Mouse (Mus musculus) embryonic facial prominence, embryonic 11.5 days (tissue): ENCODE measurements at regions not wholly inside any gene's neighbourhood (a gene's known extent, or its start where the extent isn't known, plus 50 kb on each side); places are given as distances from the start of the nearest gene placed in this dataset.

Experiments used
- ATAC-seq: fragments of 200-750 bp; cut with Nextera tagmentation; replicated peaks from 2 replicates; pipeline ENCODE4 v1.8.0; 2017; ENCODE audit warnings: low read depth; ENCODE audit not compliant: insufficient number of reproducible peaks, low FRiP score, low TSS enrichment
- DNase-seq: peaks from one replicate; pipeline ENCODE4 v3.0.0-alpha.2; 2015; ENCODE audit warnings: low spot score
- H3K27ac ChIP-seq: fragments of 300-500 bp; sonication (generic); replicated peaks from 2 replicates; pipeline ENCODE4 v1.5.1; 2014; ENCODE audit warnings: mild to moderate bottlenecking, low read depth, low read length, control low read depth
- H3K27me3 ChIP-seq: fragments of 300-500 bp; sonication (generic); 2 replicates; pipeline ENCODE4 v1.6.1; 2014; ENCODE audit warnings: mild to moderate bottlenecking, low read length, moderate library complexity, mixed read lengths; ENCODE audit not compliant: control insufficient read depth, insufficient read depth
- H3K36me3 ChIP-seq: fragments of 300-500 bp; sonication (generic); replicated peaks from 2 replicates; pipeline ENCODE4 v1.6.1; 2014; ENCODE audit warnings: low read depth, mild to moderate bottlenecking, low read length, moderate library complexity, mixed read lengths; ENCODE audit not compliant: control insufficient read depth, insufficient read depth
- H3K4me1 ChIP-seq: fragments of 300-500 bp; sonication (generic); 2 replicates; pipeline ENCODE4 v1.6.1; 2014; ENCODE audit warnings: low read length, mixed read lengths; ENCODE audit not compliant: control insufficient read depth, insufficient read depth
- H3K4me2 ChIP-seq: fragments of 300-500 bp; sonication (generic); 2 replicates; pipeline ENCODE4 v1.6.1; 2014; ENCODE audit warnings: low read depth, mild to moderate bottlenecking, control low read depth, low read length, moderate library complexity
- H3K4me3 ChIP-seq: fragments of 300-500 bp; sonication (generic); 2 replicates; pipeline ENCODE4 v1.5.1; 2014; ENCODE audit warnings: low read depth, low read length, control low read depth
- H3K9ac ChIP-seq: fragments of 300-500 bp; sonication (generic); replicated peaks from 2 replicates; pipeline ENCODE4 v1.6.1; 2014; ENCODE audit warnings: mild to moderate bottlenecking, control low read depth, low read length
- H3K9me3 ChIP-seq: fragments of 300-500 bp; sonication (generic); replicated peaks from 2 replicates; pipeline ENCODE4 v1.6.1; 2016; ENCODE audit warnings: mild to moderate bottlenecking, low read length, inconsistent platforms, mixed read lengths; ENCODE audit not compliant: control insufficient read depth
- WGBS: fragments of 180-500 bp; shearing (Covaris S2); extraction: QIAGEN DNeasy Blood & Tissue Kit; methylation state at CpG from one replicate; pipeline ENCODE4 v1.1.7; 2014; 5-methylcytosine and 5-hydroxymethylcytosine counted together

DNA sequence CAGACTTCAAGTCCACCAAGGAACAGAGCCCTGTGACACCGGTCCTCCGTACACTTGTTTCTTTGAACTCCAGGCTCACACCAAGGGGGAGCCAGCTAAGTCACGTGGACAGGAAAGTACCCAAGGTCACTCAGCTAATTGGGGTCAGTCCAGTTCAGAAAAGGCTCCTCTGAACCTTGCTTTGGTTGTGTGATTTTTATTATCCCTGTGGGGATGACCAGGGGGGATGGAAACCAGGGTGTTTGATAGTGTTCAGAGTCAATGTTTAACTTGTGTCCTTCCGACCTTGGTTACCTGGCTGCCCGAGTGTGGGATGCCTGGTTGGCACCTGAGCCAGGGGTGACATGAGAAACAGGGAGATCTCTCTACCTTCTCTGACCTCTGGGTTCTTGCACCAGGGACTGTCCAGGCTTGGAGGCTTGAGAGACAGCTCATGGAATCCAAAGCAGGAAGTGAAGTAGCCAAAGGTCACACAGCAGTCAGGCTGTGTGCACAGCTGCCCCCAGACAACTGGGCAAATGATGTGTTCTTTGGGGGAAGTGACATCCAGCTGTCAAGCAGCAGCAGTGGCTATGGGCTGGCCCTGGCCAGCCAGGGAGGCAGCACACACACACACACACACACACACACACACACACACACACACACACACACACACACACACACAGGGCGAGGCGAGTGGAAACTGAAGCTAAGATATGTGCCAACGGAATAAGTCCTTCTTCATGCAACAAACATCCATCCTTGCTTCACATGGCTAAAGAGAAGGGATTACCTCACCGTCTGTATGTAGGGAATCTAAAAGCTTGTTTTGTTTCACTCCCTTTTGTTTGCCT, 250.5 kb upstream of the Zmiz1 start:
- DNase-seq (no peak), ATAC-seq (no peak)
- Histone ChIP-seq H3K9me3 (no peaks in the 10 kb centered on the region), H3K4me3 (no peak overlapping the region), H3K9ac (no peak overlapping the region), H3K4me1 (no peaks in the 10 kb centered on the region), H3K4me2 (no peak overlapping the region), H3K36me3 (no peaks in the 10 kb centered on the region), H3K27ac (no peak overlapping the region), H3K27me3 (no peaks in the 10 kb centered on the region)
- 41% methylated on average over 9 of the region's 9 CpGs for WGBS

DNA sequence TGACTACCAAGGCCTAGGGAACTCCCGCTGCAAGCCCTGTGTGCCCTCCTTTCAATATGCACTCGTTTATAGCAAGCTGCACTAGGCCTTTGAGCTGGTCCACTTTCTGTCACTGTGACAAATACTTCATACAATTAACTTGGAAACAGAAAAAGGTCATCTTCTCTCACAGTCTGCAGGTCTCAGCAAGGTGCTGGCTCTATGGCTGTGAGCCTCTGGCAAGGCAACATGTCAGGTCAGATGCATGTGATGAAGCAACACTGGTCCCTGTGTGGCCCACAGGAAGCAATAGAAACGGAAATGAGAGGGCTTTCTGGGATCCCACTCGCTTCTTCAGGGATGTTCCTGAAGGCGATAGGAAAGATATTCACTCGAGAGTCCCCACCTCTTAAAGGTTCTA, 245.9 kb upstream of the Zmiz1 start:
- no peaks in the 10 kb centered on the region for H3K27me3 ChIP-seq
- no peak overlapping the region for H3K4me3 ChIP-seq
- H3K36me3 ChIP-seq = no peaks in the 10 kb centered on the region
- DNase-seq = no peak
- no peak overlapping the region for H3K27ac ChIP-seq
- H3K9ac ChIP-seq = no peak overlapping the region
- ATAC-seq = no peak
- H3K4me2 ChIP-seq = no peak overlapping the region
- no peaks in the 10 kb centered on the region for H3K9me3 ChIP-seq
- 70% methylated on average over 6 of the region's 6 CpGs for WGBS
- H3K4me1 ChIP-seq = no peaks in the 10 kb centered on the region

DNA sequence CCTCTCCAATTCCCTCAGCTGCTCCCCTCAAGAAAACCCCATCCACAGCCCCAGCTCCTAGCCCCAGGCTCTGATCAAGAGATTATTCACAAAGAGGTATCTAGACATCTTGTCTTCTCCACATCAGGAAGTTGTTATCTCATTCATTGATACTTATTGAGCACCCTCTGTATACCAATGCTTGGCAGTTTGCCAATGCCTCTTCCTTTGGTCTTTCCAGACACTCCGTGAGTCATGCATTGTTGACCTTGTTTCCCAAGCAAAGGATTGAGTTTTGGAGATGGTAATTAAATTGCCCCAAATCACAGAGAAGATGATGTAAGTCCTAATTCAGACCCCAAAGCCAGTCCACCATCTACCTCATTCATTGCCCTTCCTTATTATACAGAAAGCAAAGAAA, 235.9 kb upstream of the Zmiz1 start:
- no peak overlapping the region for H3K9ac ChIP-seq
- H3K4me3 ChIP-seq = no peak overlapping the region
- no peak overlapping the region for H3K27ac ChIP-seq
- no peak for ATAC-seq
- 58% methylated on average over 1 of the region's 1 CpGs for WGBS
- no peak overlapping the region for H3K4me2 ChIP-seq
- H3K27me3 ChIP-seq = no peaks in the 10 kb centered on the region
- no peaks in the 10 kb centered on the region for H3K9me3 ChIP-seq
- no peaks in the 10 kb centered on the region for H3K36me3 ChIP-seq
- peaks cover 12% of the 10 kb centered on the region for H3K4me1 ChIP-seq
- DNase-seq = no peak

DNA sequence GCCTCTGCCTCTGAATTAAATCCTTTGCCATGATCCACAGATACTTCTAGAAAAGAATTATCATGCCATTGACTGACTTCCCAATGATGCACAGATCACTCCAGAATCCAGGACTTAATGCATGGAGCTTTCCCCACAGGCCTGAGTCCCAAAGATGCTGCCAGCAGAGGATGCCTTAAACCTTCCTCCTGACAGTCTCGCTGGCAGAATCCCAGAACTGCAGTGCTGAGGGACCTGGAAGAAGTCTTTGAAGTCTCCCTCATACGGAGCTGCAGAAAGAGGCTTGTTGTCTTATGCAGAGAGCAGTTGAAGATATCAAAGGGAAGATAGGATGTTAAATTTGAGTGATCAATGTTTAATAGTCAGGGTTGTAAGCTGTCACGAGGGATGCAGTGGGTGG, 233.8 kb upstream of the Zmiz1 start:
- Histone ChIP-seq H3K4me1 (peaks cover 18% of the 10 kb centered on the region), H3K27ac (peak overlapping the region; percentile 89; the same call in 1 of the 2 replicates), H3K4me2 (no peak overlapping the region), H3K27me3 (no peaks in the 10 kb centered on the region), H3K9me3 (no peaks in the 10 kb centered on the region), H3K4me3 (no peak overlapping the region), H3K36me3 (no peaks in the 10 kb centered on the region), H3K9ac (no peak overlapping the region)
- ATAC-seq (no peak), DNase-seq (no peak)
- 49% methylated on average over 3 of the region's 3 CpGs for WGBS

DNA sequence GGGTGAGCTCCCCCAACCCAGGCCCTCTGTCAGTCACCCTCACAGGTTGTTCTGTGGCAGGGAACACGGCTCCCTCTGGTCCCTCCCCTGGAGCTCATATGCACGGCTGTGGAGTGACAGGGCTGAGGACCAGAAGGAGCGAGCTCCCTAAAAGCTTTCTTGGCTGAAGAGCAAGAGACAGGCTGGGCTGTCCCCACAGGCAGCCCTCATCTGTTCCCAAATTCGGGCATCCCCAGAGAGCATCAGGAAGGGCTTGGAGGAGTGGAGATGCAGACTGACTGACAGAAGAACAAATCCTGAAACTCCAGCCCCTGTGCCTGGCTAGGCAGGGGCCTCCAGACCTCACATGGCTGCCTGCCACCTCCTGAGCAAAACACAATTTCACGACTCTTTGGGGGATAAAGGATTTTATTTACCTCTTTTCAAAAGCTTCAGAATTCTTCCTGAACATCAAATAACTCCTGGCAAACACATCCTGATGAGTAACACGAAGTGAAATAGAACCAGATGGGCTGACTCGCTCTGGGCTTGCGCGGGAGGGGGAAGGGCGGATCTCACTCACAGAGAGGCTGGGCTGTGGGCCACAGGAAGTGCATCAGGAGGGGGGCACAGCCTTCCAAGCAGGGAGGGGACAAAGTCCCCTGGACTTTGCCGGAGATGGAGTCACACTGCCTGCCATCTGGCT, 232.7 kb upstream of the Zmiz1 start:
- Histone ChIP-seq H3K9ac (0 out of 2 replicates have a peak overlapping the region, but pooled peaks have one; percentile 40), H3K4me1 (peaks cover 18% of the 10 kb centered on the region), H3K27ac (peak overlapping the region; percentile 89), H3K4me3 (no peak overlapping the region), H3K9me3 (no peaks in the 10 kb centered on the region), H3K4me2 (peak overlapping the region; percentile 29), H3K27me3 (no peaks in the 10 kb centered on the region), H3K36me3 (no peaks in the 10 kb centered on the region)
- 6% methylated on average over 11 of the region's 11 CpGs for WGBS
- DNase-seq (peak; percentile 91), ATAC-seq (peak; percentile 86)

GRCm38 (mm10) chr14:25226840-25227506, 232.0 kb upstream of the Zmiz1 start:
- Histone ChIP-seq H3K27ac (peak overlapping the region; percentile 89), H3K4me1 (peaks cover 18% of the 10 kb centered on the region)

DNA sequence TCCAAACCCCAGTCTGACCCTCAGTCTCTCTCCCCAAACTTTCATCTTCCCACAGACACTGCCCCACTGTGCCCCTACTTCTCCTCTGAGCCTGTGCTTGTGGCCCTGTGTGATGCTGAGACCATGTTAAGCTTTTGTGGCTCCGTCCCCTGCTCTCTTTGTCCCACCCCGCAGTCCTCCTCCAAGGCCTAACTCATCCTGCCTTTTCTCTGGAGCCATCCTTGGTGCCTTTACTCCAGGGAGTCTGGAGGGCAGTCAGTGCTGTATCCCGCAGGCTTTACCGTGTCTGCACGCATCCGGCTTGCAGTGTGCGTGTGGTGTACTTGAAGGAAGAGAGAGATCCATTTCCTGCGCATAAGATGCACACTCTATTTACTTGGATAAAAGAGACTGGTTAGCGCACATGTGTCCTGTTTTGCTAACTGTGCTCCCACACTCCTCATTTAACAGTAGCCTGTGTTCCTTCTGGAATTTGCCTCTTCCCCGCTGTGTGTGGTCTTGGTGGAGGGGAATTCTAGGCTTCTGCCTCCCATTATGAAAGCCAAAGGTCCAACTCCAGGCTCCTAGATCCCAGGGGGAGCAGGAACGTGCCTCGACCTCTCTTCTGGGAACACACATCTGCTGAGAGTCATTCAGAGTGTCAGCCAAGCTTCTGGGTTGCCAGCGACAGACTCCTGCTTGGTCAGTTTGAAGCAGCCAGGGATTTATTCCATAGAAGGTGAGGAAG, 230.5 kb upstream of the Zmiz1 start:
- H3K27ac ChIP-seq = peak overlapping the region; percentile 28; the same call in 1 of the 2 replicates
- DNase-seq = no peak
- H3K27me3 ChIP-seq = no peaks in the 10 kb centered on the region
- no peaks in the 10 kb centered on the region for H3K36me3 ChIP-seq
- no peaks in the 10 kb centered on the region for H3K9me3 ChIP-seq
- 63% methylated on average over 13 of the region's 13 CpGs for WGBS
- no peak overlapping the region for H3K9ac ChIP-seq
- H3K4me1 ChIP-seq = peaks cover 18% of the 10 kb centered on the region
- no peak overlapping the region for H3K4me2 ChIP-seq
- H3K4me3 ChIP-seq = no peak overlapping the region
- ATAC-seq = no peak

More at GRCm38 (mm10) chr14:25226840-25227506, 232.0 kb upstream of the Zmiz1 start:
- Histone ChIP-seq H3K4me3 (no peak overlapping the region), H3K36me3 (no peaks in the 10 kb centered on the region), H3K9me3 (no peaks in the 10 kb centered on the region), H3K27me3 (no peaks in the 10 kb centered on the region), H3K4me2 (peak overlapping the region; percentile 13; the same call in 1 of the 2 replicates), H3K9ac (no peak overlapping the region)
- WGBS = 38% methylated on average over 7 of the region's 7 CpGs
- DNase-seq = peak; percentile 43
- no peak for ATAC-seq
